Mouse (Mus musculus) fibroblast of lung, adult 2 months (primary cell): ENCODE results near the gene Nos1.
"Not testable (repeated sequence)": the region's sequence is repeated elsewhere in the genome, so short reads cannot be mapped to it uniquely, and the experiment has no call there.

Experiments used
- DNase-seq: peaks from one replicate; pipeline ENCODE4 v3.0.0-alpha.2; 2011; ENCODE audit warnings: low read depth

The Nos1 gene

GRCm38 (mm10) chr5:117839501-117839900 lies 58.7 kb downstream of the Nos1 start:
- no peak for DNase-seq

DNA sequence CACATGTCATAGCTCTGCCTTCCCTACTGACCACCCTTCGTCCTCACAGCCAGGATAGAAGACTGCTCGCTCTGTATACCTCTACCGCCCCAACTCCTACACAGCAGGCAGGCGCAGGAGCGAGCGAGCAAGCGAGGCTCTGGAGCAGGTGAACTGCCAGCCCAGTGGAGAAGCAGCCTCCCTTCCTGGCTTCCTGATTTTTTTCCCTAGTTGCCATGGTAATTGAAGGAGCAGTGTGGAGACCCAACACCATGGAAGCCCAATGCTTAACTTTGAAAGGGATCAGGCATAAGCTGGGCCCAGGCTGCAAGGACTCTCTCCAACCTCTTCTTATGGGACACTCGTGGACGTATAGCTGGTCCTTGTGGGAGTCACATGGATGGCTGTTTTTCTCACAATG lies 59.4 kb downstream of the Nos1 start:
- no peak for DNase-seq

GRCm38 (mm10) chr5:117840988-117841387 lies 60.2 kb downstream of the Nos1 start:
- DNase-seq, result no peak

DNA sequence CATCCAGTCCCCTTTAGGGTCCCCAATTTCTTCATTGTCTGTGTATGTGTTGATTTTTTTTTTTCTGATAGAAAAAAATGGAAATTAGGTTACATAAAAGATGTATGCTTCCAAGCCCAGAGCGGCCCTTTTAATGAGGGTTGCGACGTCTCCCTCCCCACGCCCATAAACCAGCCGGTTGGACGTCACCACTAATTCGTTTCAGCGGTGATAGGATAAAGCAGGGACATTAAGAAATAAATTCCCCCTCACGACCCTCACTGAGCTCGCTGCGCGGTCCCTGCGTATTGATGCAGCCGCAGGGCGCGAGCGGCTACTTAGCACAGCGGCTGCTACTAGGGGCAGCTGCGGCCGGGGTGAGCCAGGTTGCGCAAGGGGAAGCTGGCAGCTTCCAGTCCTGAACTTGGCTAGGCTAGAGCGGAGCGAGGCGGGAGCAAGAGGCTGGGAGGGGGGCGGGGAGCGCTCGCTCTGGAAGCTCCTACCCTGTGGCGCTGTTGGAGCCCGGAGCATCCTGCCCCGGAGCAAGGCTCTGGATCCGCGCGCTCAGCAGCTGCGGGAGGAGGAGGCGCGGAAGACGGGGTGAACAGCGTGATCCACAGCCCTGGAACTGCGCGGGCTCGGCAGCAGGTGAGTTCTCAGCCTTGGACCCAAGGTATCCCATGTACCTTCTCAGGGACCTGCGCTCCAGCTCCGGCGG lies 61.0 kb downstream of the Nos1 start:
- no peak for DNase-seq

DNA sequence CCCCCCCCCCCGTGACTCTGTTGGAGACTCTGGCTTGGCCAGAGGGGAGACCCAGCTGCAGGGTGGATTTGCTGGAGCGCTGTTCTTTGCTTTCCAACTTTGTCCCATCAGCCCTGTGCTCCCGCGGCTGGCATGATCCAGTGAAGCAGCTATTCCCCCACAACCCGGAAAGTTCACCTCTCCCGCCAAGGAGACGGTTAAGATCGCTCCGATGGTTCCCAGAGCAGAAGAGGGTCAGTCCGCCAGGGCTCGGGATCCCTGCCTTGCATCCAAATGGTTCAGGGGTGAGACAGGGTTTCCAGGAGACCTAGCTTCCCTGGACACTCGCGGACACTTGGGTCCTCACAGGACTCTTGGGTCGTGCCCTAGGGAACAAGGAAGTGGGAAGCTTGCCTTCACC lies 61.9 kb downstream of the Nos1 start:
- DNase-seq, result no peak

DNA sequence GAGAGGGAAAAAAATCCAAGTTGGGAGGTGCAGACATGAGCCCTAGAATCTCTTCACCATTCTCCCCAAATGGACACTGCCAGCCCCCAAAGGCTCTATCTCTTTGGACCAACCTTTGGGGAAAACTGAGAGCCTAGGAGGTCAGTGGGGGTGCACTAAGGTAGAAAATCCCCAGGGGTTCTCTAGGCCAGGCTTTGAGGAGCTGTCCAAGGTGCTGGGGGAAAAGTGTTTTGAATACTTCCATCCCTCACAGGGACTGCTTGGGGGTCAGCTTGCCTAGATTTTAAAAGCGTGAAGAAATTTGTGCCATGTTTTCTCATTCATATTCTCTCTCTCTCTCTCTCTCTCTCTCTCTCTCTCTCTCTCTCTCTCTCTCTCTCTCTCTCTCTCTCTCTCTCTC lies 63.8 kb downstream of the Nos1 start:
- no peak for DNase-seq

GRCm38 (mm10) chr5:117850474-117850873 lies 69.6 kb downstream of the Nos1 start:
- DNase-seq, result no peak

- no peak for DNase-seq
Observed at GRCm38 (mm10) chr5:117853741-117854140, 72.9 kb downstream of the Nos1 start.

DNA sequence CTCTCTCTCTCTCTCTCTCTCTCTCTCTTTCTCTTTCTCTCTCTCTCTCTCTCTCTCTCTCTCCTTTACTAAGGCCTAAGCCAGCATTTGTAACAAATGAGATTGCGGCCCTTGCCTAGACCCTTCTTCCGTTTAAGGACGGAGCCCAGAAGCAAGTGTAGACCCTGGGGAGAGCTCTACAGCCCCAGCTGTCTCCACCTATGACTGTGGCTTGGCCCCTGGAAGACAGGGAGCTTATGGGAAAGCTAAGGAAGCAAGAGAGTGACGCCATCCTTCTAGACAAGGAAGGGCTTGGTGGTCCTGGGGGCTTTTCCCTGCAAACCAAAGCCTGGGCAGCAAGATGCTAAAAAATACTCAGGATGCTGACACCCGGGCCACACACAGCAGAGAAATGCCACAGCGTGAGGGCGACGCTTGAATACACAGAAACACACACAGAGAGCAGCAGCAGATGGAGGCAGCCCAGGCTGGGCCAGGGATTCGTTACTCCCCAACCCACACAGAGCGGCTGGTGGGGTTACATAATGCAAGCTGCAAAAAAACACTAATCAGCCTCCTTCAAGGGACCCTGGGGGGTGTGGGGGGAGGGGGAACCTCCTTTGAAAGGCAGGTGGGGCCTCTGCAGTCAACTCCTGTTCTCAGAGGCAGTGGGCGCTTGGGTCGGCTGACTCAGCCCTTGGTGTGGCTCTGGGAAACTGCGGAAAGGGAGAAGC lies 83.9 kb downstream of the Nos1 start:
- no peak for DNase-seq

- no peak for DNase-seq
Observed at GRCm38 (mm10) chr5:117865876-117866275, 85.0 kb downstream of the Nos1 start.

DNA sequence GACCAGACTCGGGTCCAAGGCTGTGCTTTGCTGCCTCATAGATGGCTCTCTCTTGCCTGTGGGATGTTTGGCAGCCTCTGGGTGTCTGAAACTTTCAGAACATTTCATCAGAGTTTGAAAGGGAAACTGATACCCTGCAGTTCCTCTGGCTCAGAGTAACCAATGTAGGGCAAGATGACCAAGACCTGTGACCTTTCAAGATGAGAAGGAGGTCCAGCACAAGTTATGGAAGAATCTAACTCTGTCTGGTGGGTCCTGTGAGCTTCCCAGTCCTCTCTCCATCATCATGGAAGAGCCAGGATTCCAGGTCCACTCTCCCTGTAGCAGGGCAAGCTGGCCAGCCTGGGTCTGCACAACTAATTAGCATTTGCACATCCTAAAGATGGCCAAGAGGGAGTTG lies 90.8 kb downstream of the Nos1 start:
- no peak for DNase-seq

DNA sequence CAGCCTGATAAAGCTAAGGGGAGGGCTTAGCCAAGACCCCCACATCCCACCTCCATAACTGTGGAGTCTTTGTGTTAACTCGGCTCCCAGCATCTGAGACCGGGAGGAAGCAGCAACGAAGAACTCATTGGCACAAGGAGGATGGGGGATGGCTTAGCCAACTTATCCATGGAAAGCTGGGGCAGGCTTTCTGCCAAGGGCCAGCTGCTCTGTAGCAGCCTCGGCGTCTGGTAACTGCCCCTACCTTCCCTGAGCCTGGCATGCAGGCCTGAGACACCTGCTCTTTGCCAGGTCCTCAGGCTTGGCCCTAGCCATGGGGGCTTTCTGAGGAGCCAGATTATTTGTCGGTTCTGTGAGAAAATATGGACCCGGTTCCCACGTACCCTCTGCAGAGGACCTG lies 93.0 kb downstream of the Nos1 start:
- no peak for DNase-seq

- no peak for DNase-seq
Observed at GRCm38 (mm10) chr5:117874236-117874635, 93.4 kb downstream of the Nos1 start.

DNA sequence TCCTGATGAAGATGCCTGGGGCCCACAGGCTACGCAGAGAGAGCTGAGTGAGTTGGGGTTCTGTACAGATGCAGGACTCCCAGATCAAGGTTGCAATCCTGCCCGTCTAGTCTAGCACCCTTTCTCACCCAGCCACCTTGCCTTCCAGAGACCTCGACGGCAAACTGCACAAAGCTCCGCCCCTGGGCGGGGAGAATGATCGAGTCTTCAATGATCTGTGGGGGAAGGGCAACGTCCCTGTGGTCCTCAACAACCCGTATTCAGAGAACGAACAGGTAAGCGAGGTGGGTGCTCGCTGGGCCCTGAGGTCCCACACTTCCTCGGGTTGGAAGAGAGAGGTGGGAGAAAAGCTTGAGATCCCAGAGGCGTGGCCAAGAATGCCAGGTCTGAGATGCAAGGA lies 98.3 kb downstream of the Nos1 start:
- no peak for DNase-seq

- no peak for DNase-seq
Observed at GRCm38 (mm10) chr5:117880916-117881555, 100.2 kb downstream of the Nos1 start.

GRCm38 (mm10) chr5:117882411-117882810 lies 101.6 kb downstream of the Nos1 start:
- not testable (repeated sequence) for DNase-seq

- no peak for DNase-seq
Observed at GRCm38 (mm10) chr5:117884991-117885390, 104.2 kb downstream of the Nos1 start.

DNA sequence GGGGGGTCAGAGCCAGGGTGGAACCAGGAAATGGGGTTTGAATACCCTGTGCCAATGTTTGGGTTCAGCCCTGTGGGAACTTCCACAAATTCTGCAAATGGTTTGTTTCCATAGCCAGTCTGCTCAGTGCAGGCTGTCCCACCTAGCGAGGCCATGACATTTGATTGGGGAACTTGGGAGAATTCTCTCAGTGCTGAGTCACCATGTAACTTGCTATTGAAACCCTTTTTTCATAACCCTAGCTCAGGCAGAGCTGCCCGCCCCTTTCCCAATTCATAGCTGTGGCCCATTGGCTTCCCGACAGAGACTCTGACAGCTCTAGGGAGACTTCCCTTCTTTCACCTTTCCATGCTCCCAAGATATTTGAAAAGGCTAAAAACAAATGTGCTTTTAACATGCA lies 107.3 kb downstream of the Nos1 start:
- no peak for DNase-seq

GRCm38 (mm10) chr5:117888946-117889345 lies 108.1 kb downstream of the Nos1 start:
- DNase-seq, result no peak

DNA sequence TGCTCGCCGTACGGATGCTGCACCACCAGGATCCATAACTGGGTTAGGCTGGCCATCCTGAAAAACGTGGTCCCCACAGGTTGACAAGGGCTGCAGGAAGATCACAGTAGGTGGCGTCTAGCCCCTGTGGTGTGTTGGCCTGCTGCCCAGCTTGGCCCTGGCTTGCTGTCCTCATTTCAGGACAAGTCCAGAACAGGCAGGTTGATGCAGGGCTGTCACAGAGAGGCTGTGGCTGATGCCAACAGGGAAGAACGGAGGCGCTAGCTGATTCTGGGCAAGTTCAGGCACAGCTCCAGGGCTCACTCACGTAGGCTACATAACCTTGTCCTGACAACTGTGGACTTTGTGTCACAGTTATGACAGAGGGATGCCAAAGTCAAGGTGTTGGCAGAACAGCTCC lies 108.7 kb downstream of the Nos1 start:
- DNase-seq, result no peak

GRCm38 (mm10) chr5:117890871-117891270 lies 110.0 kb downstream of the Nos1 start:
- no peak for DNase-seq

GRCm38 (mm10) chr5:117891545-117891944 lies 110.7 kb downstream of the Nos1 start:
- no peak for DNase-seq

DNA sequence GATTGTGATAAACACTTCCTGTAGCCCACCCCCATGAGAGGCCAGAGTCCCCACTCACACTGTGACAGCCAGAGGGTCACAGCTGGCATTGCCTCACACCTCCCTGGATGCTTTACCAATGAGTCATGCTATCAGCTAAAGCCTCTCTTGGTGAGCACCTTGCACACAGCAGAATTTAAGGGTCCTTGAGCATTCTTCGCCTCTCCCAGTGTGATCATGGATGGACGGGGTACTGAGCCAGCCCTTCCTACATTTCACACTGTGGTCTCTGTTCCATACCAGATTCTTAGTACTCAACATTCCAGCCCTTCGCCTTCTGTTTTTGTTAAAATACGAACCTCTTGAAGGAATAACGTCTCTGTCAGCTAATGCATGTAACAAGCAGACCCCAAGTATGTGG lies 113.2 kb downstream of the Nos1 start:
- no peak for DNase-seq
